Mouse (Mus musculus) small intestine, adult 2 months (tissue): ENCODE results near the gene Azin2.

Experiments
- CTCF ChIP-seq: fragments of 200-500 bp; IDR thresholded peaks from 2 replicates; pipeline ENCODE4 v1.5.1; 2012; ENCODE audit warnings: low read depth, mild to moderate bottlenecking, control low read depth, inconsistent platforms, low read length, moderate library complexity, mixed read lengths; ENCODE audit not compliant: insufficient replicate concordance, insufficient read length; ENCODE audit errors: extremely low read depth
- POLR2A ChIP-seq: fragments of 200-500 bp; IDR thresholded peaks from 2 replicates; pipeline ENCODE4 v1.6.1; 2012; ENCODE audit warnings: low read depth, mild to moderate bottlenecking, control low read depth, inconsistent platforms, low read length, moderate library complexity

- TF ChIP-seq CTCF (no peak), POLR2A (no peak)
These were observed 58.0 kb downstream of the Azin2 start for GRCm38 (mm10) chr4:128904035-128904800.
